ENCODE assay signal across 8 mouse cellular contexts in genomic region chr17:78298140-78298539, GRCm38 (mm10).
A peak's percentile ranks its signal among the peaks of the same experiment; 100 is the strongest.
DNase-seq lines count a peak whose midpoint lies in the region; ATAC-seq lines count a peak whose summit lies in the region.

No protein-coding gene starts in this region.

- no peak overlapping the region for H3K4me3 ChIP-seq in embryonic facial prominence, embryonic 11.5 days (ENCODE audit: low read depth, low read length)
- no peak overlapping the region for H3K4me3 ChIP-seq in embryonic facial prominence, embryonic 10.5 days
- no peak overlapping the region for H3K4me3 ChIP-seq in neural tube, embryonic 14.5 days (ENCODE audit: low read depth, low read length)
- no peak overlapping the region for H3K4me3 ChIP-seq in stomach, embryonic 16.5 days (replicated peaks; ENCODE audit: low read length)

- H3K9me3 ChIP-seq in embryonic facial prominence, embryonic 11.5 days (replicated peaks; ENCODE audit: control insufficient read depth, low read length), result no peaks in the 10 kb centered on the region
- H3K9me3 ChIP-seq in embryonic facial prominence, embryonic 10.5 days, result no peaks in the 10 kb centered on the region
- no peaks in the 10 kb centered on the region for H3K9me3 ChIP-seq in neural tube, embryonic 14.5 days (ENCODE audit: control insufficient read depth, low read length)
- no peaks in the 10 kb centered on the region for H3K9me3 ChIP-seq in stomach, embryonic 16.5 days (replicated peaks; ENCODE audit: control insufficient read depth, low read length)

- H3K4me2 ChIP-seq in embryonic facial prominence, embryonic 11.5 days (ENCODE audit: low read depth, low read length), result no peak overlapping the region
- no peak overlapping the region for H3K4me2 ChIP-seq in neural tube, embryonic 14.5 days (ENCODE audit: low read depth, low read length)
- H3K4me2 ChIP-seq in stomach, embryonic 16.5 days (ENCODE audit: low read depth, low read length), result no peak overlapping the region

- no peaks in the 10 kb centered on the region for H3K4me1 ChIP-seq in embryonic facial prominence, embryonic 11.5 days (ENCODE audit: control insufficient read depth, insufficient read depth, low read length)
- H3K4me1 ChIP-seq in embryonic facial prominence, embryonic 10.5 days, result peaks cover 9% of the 10 kb centered on the region
- H3K4me1 ChIP-seq in neural tube, embryonic 14.5 days (ENCODE audit: control insufficient read depth, insufficient read depth, low read length), result 0 out of 2 replicates have a peak, but pooled peaks cover 2% of the 10 kb centered on the region
- peaks cover 7% of the 10 kb centered on the region for H3K4me1 ChIP-seq in stomach, embryonic 16.5 days (ENCODE audit: control insufficient read depth, insufficient read depth, low read length)

- no peak overlapping the region for H3K9ac ChIP-seq in embryonic facial prominence, embryonic 11.5 days (replicated peaks; ENCODE audit: low read length)
- no peak overlapping the region for H3K9ac ChIP-seq in neural tube, embryonic 14.5 days (replicated peaks; ENCODE audit: low read depth, low read length)
- H3K9ac ChIP-seq in stomach, embryonic 16.5 days (ENCODE audit: low read length), result no peak overlapping the region

- WGBS in embryonic facial prominence, embryonic 11.5 days, result 66% methylated on average over 5 of the region's 5 CpGs
- 81% methylated on average over 5 of the region's 5 CpGs for WGBS in embryonic facial prominence, embryonic 10.5 days
- WGBS in neural tube, embryonic 14.5 days, result 81% methylated on average over 5 of the region's 5 CpGs
- WGBS in stomach, embryonic 16.5 days, result 72% methylated on average over 5 of the region's 5 CpGs

- no peak overlapping the region for H3K27ac ChIP-seq in embryonic facial prominence, embryonic 11.5 days (replicated peaks; ENCODE audit: low read depth, low read length)
- H3K27ac ChIP-seq in embryonic facial prominence, embryonic 10.5 days (replicated peaks), result no peak overlapping the region
- H3K27ac ChIP-seq in neural tube, embryonic 14.5 days (ENCODE audit: low read depth, low read length), result no peak overlapping the region
- no peak overlapping the region for H3K27ac ChIP-seq in stomach, embryonic 16.5 days (ENCODE audit: low read length)

- no peaks in the 10 kb centered on the region for H3K36me3 ChIP-seq in embryonic facial prominence, embryonic 11.5 days (replicated peaks; ENCODE audit: control insufficient read depth, insufficient read depth, low read depth, low read length)
- H3K36me3 ChIP-seq in embryonic facial prominence, embryonic 10.5 days (replicated peaks), result 0 out of 2 replicates have a peak, but pooled peaks cover 3% of the 10 kb centered on the region
- no peaks in the 10 kb centered on the region for H3K36me3 ChIP-seq in neural tube, embryonic 14.5 days (ENCODE audit: control insufficient read depth, insufficient read depth, low read length)
- H3K36me3 ChIP-seq in stomach, embryonic 16.5 days (ENCODE audit: control insufficient read depth, insufficient read depth, low read length), result no peaks in the 10 kb centered on the region

- peak; percentile 11 for DNase-seq in embryonic facial prominence, embryonic 11.5 days (ENCODE audit: low spot score)
- DNase-seq in embryonic facial prominence, embryonic 10.5 days (ENCODE audit: low spot score), result no peak
- DNase-seq in neural tube, embryonic 10.5 days (ENCODE audit: extremely low spot score, low spot score), result no peak
- DNase-seq in kidney, postnatal 25 days, result peak; percentile 45 to 63
- DNase-seq in right cerebral cortex, postnatal 4 days, result no peak

- 0 out of 2 replicates have a peak, but pooled peaks have one; percentile 36 for ATAC-seq in embryonic facial prominence, embryonic 11.5 days (replicated peaks; ENCODE audit: insufficient number of reproducible peaks, low FRiP score, low TSS enrichment, low read depth)
- peak; percentile 60; the same call in 1 of the 2 replicates for ATAC-seq in neural tube, embryonic 14.5 days (ENCODE audit: low read depth)
- peak; percentile 51; the same call in 1 of the 2 replicates for ATAC-seq in stomach, embryonic 16.5 days (ENCODE audit: insufficient read depth, low FRiP score)
- ATAC-seq in megakaryocyte, adult 5-6 weeks (ENCODE audit: poor library complexity, severe bottlenecking), result no peak

- no peaks in the 10 kb centered on the region for H3K27me3 ChIP-seq in embryonic facial prominence, embryonic 11.5 days (ENCODE audit: control insufficient read depth, insufficient read depth, low read length)
- H3K27me3 ChIP-seq in embryonic facial prominence, embryonic 10.5 days (replicated peaks; ENCODE audit: low read depth, poor library complexity, severe bottlenecking), result no peaks in the 10 kb centered on the region
- H3K27me3 ChIP-seq in neural tube, embryonic 14.5 days (ENCODE audit: control insufficient read depth, insufficient read depth, low read length), result no peaks in the 10 kb centered on the region
- no peaks in the 10 kb centered on the region for H3K27me3 ChIP-seq in stomach, embryonic 16.5 days (ENCODE audit: control insufficient read depth, insufficient read depth, low read length)

Comparison
In these comparisons a context has a peak if more than half of its experiments do, and no peak if none do; other contexts are left out.
1. DNase-seq: peak in embryonic facial prominence, embryonic 11.5 days (single experiment) and kidney, postnatal 25 days (2 of 2); none in embryonic facial prominence, embryonic 10.5 days (single experiment), neural tube, embryonic 10.5 days (single experiment) and right cerebral cortex, postnatal 4 days (single experiment).